Mouse (Mus musculus) ES-Bruce4 (cell line): Measurements from ENCODE around the gene Setd5. TPM values are rescaled to one million over a fixed set of nuclear protein-coding genes. Genes with fewer than 3 reads are reported as not detected.

ENCODE experiments used
- H3K27ac ChIP-seq: 2 replicates; pipeline ENCODE4 v1.5.1; 2012; ENCODE audit warnings: low read length, inconsistent platforms; ENCODE audit not compliant: insufficient read depth
- H3K27me3 ChIP-seq: 2 replicates; pipeline ENCODE4 v1.6.1; 2012; ENCODE audit warnings: mild to moderate bottlenecking, low read length, inconsistent platforms; ENCODE audit not compliant: control insufficient read depth, poor library complexity, insufficient read depth, severe bottlenecking
- H3K36me3 ChIP-seq: 2 replicates; pipeline ENCODE4 v1.6.1; 2012; ENCODE audit warnings: inconsistent platforms, mild to moderate bottlenecking, low read length, moderate library complexity; ENCODE audit not compliant: control insufficient read depth, poor library complexity, insufficient read depth, severe bottlenecking
- H3K4me1 ChIP-seq: one replicate; pipeline ENCODE4 v1.8.1; 2011; ENCODE audit warnings: low read length; ENCODE audit not compliant: control insufficient read depth, insufficient read depth
- H3K4me3 ChIP-seq: 2 replicates; pipeline ENCODE4 v1.5.1; 2011; ENCODE audit warnings: low read depth, mild to moderate bottlenecking, low read length
- H3K9ac ChIP-seq: 2 replicates; pipeline ENCODE4 v1.6.1; 2012; ENCODE audit warnings: low read depth, mild to moderate bottlenecking, inconsistent platforms; ENCODE audit not compliant: poor library complexity, severe bottlenecking
- H3K9me3 ChIP-seq: replicated peaks from 2 replicates; pipeline ENCODE4 v1.6.1; 2012; ENCODE audit warnings: mild to moderate bottlenecking, low read length, inconsistent platforms; ENCODE audit not compliant: control insufficient read depth, poor library complexity, insufficient read depth, severe bottlenecking
- CTCF ChIP-seq: IDR thresholded peaks from one replicate; pipeline ENCODE4 v1.8.1; 2011; ENCODE audit warnings: low read depth, low read length
- EP300 ChIP-seq: IDR thresholded peaks from 2 replicates; pipeline ENCODE4 v1.6.1; 2011; ENCODE audit warnings: low read depth, low read length; ENCODE audit not compliant: insufficient read depth
- POLR2A ChIP-seq: IDR thresholded peaks from one replicate; pipeline ENCODE4 v1.8.1; 2011; ENCODE audit warnings: low read length; ENCODE audit not compliant: insufficient read depth
- polyA plus RNA-seq: library from polyadenylated mRNA; stranded (reverse); fragments of >200 nt; gene quantifications from 2 replicates; pipeline ENCODE4 v1.2.4, GENCODE M21; 2011; ENCODE audit warnings: low read depth; ENCODE audit not compliant: missing spikeins, insufficient read depth, insufficient read length

Setd5 gene
- polyA plus RNA-seq, 1 experiment, result 233 TPM

DNA sequence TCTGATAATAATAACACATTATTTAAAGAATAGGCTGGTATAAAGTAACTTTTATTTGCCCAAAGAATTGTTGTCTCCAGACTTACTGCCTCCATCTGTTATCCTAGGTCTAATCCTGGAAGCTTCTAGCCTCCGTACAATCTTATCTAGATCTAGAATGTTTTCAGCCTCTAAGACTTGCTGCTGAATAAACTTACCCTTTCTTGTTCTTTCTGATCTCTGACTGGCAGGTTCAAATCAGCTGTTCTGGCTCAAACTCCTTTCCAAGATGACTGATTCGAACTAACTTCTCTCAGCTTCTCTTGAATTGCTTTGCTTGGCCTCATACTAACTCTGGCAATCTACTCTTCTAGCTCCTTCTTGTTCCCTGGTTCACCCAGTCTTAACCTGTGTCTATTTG lies 36.8 kb upstream of the Setd5 start:
- no peaks in the 10 kb centered on the region for H3K4me1 ChIP-seq
- TF ChIP-seq EP300 (no peak), POLR2A (no peak), CTCF (no peak)
- H3K9me3 ChIP-seq, result no peaks in the 10 kb centered on the region
- no peaks in the 10 kb centered on the region for H3K36me3 ChIP-seq
- H3K27ac ChIP-seq, result no peak overlapping the region
- H3K4me3 ChIP-seq, result no peak overlapping the region
- H3K9ac ChIP-seq, result no peak overlapping the region
- H3K27me3 ChIP-seq, result no peaks in the 10 kb centered on the region

DNA sequence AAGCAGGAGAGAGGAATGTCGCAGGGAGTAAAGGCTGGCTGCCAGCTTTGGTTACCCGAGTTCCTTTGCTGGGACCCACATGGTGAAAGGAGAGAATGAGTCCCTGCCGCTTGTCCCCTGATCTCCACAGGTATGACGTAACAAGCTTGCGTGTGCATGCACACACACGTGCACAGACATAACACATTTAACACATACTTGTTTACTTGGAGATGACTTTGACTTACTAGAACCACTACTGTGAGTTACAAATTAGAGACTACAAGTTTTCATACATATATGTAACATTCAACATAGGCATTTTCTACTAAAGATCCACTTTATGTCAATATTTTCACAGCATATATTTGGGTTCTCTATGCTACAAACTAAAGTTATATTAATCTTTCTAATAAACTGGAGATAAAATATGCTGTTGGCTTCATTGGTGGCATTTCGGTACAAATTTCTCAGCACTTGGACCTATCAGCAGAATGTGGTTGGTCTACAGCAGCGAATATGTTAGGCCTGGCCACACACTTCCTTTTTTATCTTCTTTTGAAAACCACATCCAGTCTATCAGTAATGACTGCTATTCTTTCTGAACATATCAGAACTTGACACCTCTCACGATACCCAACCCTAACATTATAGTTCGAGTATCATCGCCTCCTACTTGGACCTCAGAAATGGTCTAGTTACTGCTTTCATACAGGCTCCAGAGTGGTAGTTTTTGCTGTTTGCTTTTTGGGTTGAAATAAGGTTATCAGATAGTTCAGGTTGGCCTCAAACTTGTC lies 35.8 kb upstream of the Setd5 start:
- H3K4me1 ChIP-seq, result no peaks in the 10 kb centered on the region

DNA sequence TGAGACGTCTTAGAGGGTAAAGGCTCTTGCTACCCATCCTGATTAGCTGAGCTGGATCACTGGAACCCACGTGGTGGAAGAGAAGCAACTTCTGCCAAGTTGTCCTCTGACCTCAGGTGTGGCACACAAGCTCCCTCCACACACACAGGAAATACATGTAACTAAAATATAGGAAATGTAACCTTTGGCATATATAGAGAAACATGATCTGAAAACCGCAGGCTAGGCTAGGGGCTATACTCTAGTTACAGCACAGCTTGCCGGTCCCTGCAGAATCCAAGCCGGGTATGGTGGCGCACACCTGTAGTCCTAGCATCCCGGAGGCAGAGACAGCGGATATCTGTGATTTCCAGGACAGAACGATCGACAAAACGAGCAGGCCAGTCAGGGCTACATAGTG lies 31.6 kb upstream of the Setd5 start:
- no peak for TF ChIP-seq POLR2A
- TF ChIP-seq CTCF, result no peak
- no peak for TF ChIP-seq EP300
- no peaks in the 10 kb centered on the region for H3K9me3 ChIP-seq
- peak overlapping the region; percentile 93 for H3K27ac ChIP-seq
- peak overlapping the region; percentile 84 for H3K9ac ChIP-seq
- H3K4me1 ChIP-seq, result no peaks in the 10 kb centered on the region
- no peaks in the 10 kb centered on the region for H3K27me3 ChIP-seq
- peak overlapping the region; percentile 95 for H3K4me3 ChIP-seq
- peaks cover 9% of the 10 kb centered on the region for H3K36me3 ChIP-seq

More for the DNA sequence above, 35.8 kb upstream of the Setd5 start:
- Histone ChIP-seq H3K9me3 (no peaks in the 10 kb centered on the region), H3K9ac (no peak overlapping the region), H3K27ac (no peak overlapping the region), H3K36me3 (no peaks in the 10 kb centered on the region), H3K4me3 (no peak overlapping the region), H3K27me3 (no peaks in the 10 kb centered on the region)
- no peak for TF ChIP-seq POLR2A
- TF ChIP-seq EP300, result no peak
- no peak for TF ChIP-seq CTCF

DNA sequence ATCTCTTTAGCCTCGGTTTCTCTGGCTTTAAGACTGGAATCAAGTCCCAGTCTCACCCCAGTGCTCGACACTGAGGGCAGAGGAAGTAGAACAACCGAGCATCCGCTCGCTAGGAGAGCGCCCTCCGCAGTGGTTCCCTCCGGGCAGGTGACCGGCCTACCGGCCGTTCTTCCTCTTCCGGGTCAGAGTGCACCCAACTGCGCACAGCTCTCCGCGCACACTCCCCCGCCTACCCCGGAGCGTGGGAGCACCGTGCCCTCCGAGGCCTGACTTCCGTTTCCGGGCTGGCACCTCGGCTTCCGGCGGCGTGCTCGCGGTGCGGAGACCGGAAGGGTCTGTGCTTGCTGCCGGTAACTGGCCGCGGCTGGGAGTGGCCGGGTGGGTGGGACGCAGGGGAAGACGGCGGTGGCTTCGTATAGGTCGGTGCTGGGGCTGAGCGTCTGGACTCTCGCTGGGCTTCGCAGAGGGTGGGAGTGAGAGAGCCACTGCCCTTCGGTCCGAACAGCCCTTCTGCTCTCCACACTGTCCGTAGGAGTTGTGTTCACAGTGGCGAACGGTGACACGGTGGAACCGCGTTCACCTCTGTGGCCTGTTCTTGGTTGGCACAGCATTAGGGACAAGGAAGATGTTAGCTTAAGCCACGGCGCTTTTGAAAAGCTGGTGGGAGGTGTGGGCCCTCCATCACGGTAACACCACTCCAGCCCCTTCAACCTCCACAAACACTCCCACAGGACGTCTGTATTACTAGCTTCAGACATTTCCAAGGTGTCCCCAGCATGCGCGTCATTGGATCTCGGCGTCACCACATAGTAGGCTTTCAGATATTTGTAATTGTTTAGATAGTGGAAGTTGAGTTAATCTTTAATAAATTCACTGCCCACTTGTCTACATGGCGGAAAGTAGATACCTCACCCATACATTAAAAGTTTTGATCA lies 30.9 kb upstream of the Setd5 start, which contains the start of gene Thumpd3:
Thumpd3 (plus strand) TSS at position 185 of the 935 bp plus-strand sequence.
- TF ChIP-seq EP300, result peak; percentile 41; the same call in 1 of the 2 replicates
- no peak for TF ChIP-seq CTCF
- TF ChIP-seq POLR2A, result peak; percentile 71
- Histone ChIP-seq H3K9me3 (no peaks in the 10 kb centered on the region), H3K4me3 (peak within 1 kb of the TSS; percentile 95), H3K4me1 (no peaks in the 10 kb centered on the region), H3K36me3 (peaks cover 14% of the 10 kb centered on the region), H3K27me3 (no peaks in the 10 kb centered on the region), H3K27ac (peak within 1 kb of the TSS; percentile 93), H3K9ac (peak within 1 kb of the TSS; percentile 84)

DNA sequence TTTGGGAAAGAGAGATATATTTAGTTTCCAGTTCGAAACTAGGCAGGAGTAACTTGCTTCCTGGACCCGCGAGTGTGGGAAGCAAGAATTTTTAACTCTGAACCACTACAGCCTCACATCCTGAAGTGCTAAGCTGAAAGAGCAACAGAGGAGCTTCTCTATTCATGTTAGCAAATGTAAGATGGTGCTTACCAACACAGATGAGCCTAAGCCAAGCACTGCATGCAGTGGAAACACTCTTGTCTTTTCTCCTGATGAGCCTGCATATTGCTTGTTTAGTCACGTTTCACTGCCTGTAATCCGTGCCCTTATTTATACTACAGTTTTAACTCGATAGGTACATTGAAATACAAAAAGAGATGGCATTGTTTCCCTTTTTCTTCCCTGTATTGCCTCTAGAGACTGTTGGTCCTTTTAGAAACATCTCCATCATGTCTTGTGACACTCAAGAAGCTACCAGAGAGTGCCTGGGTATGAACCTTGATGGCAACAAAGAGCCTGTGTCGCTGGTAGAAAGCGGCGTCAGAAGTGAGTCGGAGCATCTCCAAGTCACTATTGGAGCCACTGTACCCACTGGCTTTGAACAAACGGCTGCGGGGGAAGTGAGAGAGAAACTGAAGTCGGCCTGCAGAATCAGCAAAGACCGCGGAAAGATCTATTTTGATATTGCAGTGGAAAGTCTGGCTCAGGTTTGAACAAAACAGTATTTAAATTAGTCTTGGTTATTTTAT lies 30.0 kb upstream of the Setd5 start:
- H3K9me3 ChIP-seq, result no peaks in the 10 kb centered on the region
- H3K36me3 ChIP-seq, result peaks cover 21% of the 10 kb centered on the region
- no peaks in the 10 kb centered on the region for H3K4me1 ChIP-seq
- peak overlapping the region; percentile 60 for H3K9ac ChIP-seq
- peak overlapping the region; percentile 93 for H3K4me3 ChIP-seq
- H3K27ac ChIP-seq, result peak overlapping the region; percentile 45; the same call in 1 of the 2 replicates
- TF ChIP-seq POLR2A (no peak), CTCF (no peak), EP300 (no peak)
- no peaks in the 10 kb centered on the region for H3K27me3 ChIP-seq
